Mouse (Mus musculus) bone marrow macrophage, adult 2 months (primary cell): ENCODE results near the gene Lrrc58.

Source experiments
- CTCF ChIP-seq: IDR thresholded peaks from 2 replicates; pipeline ENCODE4 v1.5.1; 2012; ENCODE audit warnings: low read depth, mild to moderate bottlenecking, low read length, moderate library complexity
- POLR2A ChIP-seq: IDR thresholded peaks from 2 replicates; pipeline ENCODE4 v1.6.1; 2012; ENCODE audit warnings: mild to moderate bottlenecking, low read depth, low read length, borderline replicate concordance

DNA sequence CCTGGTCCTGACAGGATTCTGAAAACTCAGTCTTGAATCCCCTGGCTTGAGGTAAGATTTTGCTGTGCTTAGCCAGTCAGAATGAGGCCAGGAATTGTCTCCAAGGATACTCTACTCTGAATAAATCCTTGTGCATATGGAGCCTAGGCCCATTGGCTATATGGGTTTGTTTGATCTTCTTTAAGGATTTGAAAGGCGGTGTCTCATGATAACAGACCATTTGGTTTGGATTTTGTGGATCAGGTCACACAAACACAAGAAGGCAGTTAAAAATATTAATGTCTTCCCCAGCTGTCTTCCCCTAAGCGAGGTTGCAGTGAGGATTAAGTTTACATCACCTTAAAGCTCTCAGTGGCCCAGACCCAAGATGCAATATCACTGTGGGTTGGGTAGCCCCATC lies 25.8 kb upstream of the Lrrc58 start:
- no peak for TF ChIP-seq POLR2A
- TF ChIP-seq CTCF = no peak
